ENCODE assay signal across 13 mouse cellular contexts in genomic region chr2:132650546-132650945, GRCm38 (mm10). TPM values are rescaled to one million over a fixed set of nuclear protein-coding genes. Genes with fewer than 3 reads are reported as not detected.
DNase-seq lines count a peak whose midpoint lies in the region.
"Had no signal": no experiment of that assay in that cellular context is flagged by ENCODE, and none has a peak within 500 bp of the region (broad histone marks: within the 10 kb centered on the region; RNA-seq: fewer than 3 reads in every experiment).

No protein-coding gene starts in this region.

- intact Hi-C loops in gastrocnemius, postnatal 36 days (cut with DNase I) = no loop called here

- DNase-seq in adrenal gland, postnatal 10 days = peak; percentile 16
- DNase-seq in adrenal gland, postnatal 4 days (ENCODE audit: low spot score in 2 of 2) = no peak
- DNase-seq in gastrocnemius, postnatal 25 days = peak; percentile 28
- DNase-seq in gastrocnemius, postnatal 36 days = no peak
- DNase-seq in kidney, postnatal 36 days = peak; percentile 19 to 28
- DNase-seq in kidney, postnatal 4 days = no peak
- peak; percentile 35 for DNase-seq in skeletal muscle tissue, adult 2 months (ENCODE audit: low read depth, low spot score)
- DNase-seq: adrenal gland, adult 8-10 months; B cell, adult 2 months; cerebellum, adult 2 months; cerebellum, postnatal 10 days; embryo, embryonic 11 days; forebrain, postnatal 0 days had no signal

RNA-seq across cellular contexts. Expression of gene Shld1, which starts 36.2 kb away (rescaled TPM):
- total RNA-seq in adrenal gland, postnatal 10 days (2021) = 1 to 10 TPM; 7.6 to 9.9 TPM
- total RNA-seq in adrenal gland, postnatal 4 days (2021) = 10 to 100 TPM; 12.4 to 12.7 TPM
- total RNA-seq in gastrocnemius, postnatal 25 days (2021) = 1 to 10 TPM; 5.0 TPM
- total RNA-seq in gastrocnemius, postnatal 36 days (2021) = 1 to 10 TPM; 4.2 to 4.6 TPM

Comparison
In these comparisons a context has a peak if more than half of its experiments do, and no peak if none do; other contexts are left out.
1. DNase-seq: peak in adrenal gland, postnatal 10 days (single experiment), gastrocnemius, postnatal 25 days (single experiment), kidney, postnatal 36 days (2 of 2) and skeletal muscle tissue, adult 2 months (single experiment); none in adrenal gland, postnatal 4 days (0 of 2), gastrocnemius, postnatal 36 days (0 of 2) and kidney, postnatal 4 days (0 of 2).